Mouse (Mus musculus) kidney, adult 2 months (tissue): ENCODE measurements around the gene Slc6a21. TPM values are rescaled to one million over a fixed set of nuclear protein-coding genes. Genes with fewer than 3 reads are reported as not detected.
A peak's percentile ranks its signal among the peaks of the same experiment; 100 is the strongest.

Source experiments
- DNase-seq: peaks from one replicate; pipeline ENCODE4 v3.0.0; 2021
- H3K27ac ChIP-seq: fragments of 200-500 bp; 2 replicates; pipeline ENCODE4 v1.5.1; 2012; ENCODE audit warnings: low read depth, low read length, control low read depth, inconsistent platforms; ENCODE audit not compliant: insufficient read depth
- H3K27me3 ChIP-seq: fragments of 200-500 bp; replicated peaks from 2 replicates; pipeline ENCODE4 v1.6.1; 2012; ENCODE audit warnings: mild to moderate bottlenecking, moderate library complexity, low read length, inconsistent platforms; ENCODE audit not compliant: control insufficient read depth, insufficient read depth
- H3K36me3 ChIP-seq: fragments of 200-500 bp; 2 replicates; pipeline ENCODE4 v1.6.1; 2012; ENCODE audit warnings: mild to moderate bottlenecking, moderate library complexity, low read length, inconsistent platforms; ENCODE audit not compliant: control insufficient read depth, insufficient read depth
- H3K4me1 ChIP-seq: fragments of 200-500 bp; 2 replicates; pipeline ENCODE4 v1.6.1; 2011; ENCODE audit warnings: low read length; ENCODE audit not compliant: control insufficient read depth, insufficient read depth
- H3K4me3 ChIP-seq: fragments of 200-500 bp; 2 replicates; pipeline ENCODE4 v1.5.1; 2011; ENCODE audit warnings: mild to moderate bottlenecking, low read depth, low read length, control low read depth; ENCODE audit not compliant: insufficient read depth
- CTCF ChIP-seq: fragments of 200-500 bp; conservative IDR thresholded peaks from 2 replicates; pipeline ENCODE4 v1.5.1; 2011; ENCODE audit warnings: low read depth, mild to moderate bottlenecking, control low read depth, low read length, moderate library complexity, mixed read lengths; ENCODE audit not compliant: insufficient read depth, insufficient read length
- POLR2A ChIP-seq: fragments of 200-500 bp; IDR thresholded peaks from one replicate; pipeline ENCODE4 v1.6.1; 2011; ENCODE audit warnings: low read depth, low read length, control low read depth
- WGBS: fragments of 180-500 bp; shearing (Covaris S2); methylation state at CpG from one replicate; pipeline ENCODE4 v1.1.7; 2018; 5-methylcytosine and 5-hydroxymethylcytosine counted together
- polyA plus RNA-seq: library from polyadenylated mRNA; depleted of rRNA; stranded (reverse); fragments of >200 nt; gene quantifications from 2 replicates; pipeline ENCODE4 v1.2.3, GENCODE M21; 2012

Gene Slc6a21
- polyA plus RNA-seq, 1 experiment, result 0.14 TPM

DNA sequence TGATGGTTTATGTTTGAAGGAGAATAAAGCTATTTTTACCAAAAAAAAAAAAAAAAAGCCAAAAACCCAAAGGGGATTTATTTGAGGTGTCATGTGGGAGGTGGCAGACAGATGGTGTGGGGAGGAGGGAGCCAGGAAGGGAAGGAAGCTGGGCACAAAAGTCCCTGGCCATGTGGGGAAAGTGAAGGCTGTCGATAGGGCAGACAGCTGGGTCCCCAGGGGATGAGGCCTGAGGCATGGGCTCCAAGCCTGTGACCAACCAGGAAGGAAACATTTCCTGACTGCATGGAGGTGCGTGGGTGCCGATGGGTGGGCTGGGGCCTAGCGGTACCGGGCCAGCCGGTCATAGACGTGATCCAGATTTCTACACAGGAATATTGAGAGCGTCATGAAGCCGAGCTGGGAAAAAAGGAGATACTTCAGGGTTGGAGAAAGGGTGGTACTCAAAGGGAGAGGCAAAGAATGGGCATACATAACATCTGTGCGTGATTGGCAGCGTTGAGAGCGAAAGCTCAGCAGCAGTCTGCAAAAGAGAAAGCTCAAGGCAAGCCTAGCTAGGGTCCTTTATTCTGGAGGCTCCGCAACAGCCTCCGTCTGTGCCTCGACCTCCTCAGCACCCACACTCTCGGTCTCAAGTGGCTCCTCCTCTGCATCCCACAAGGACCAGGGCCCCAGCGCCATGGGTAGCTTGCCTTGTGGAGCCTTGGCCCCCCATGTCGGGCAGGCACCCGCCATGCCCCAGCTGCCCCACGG lies 43.6 kb upstream of the Slc6a21 start:
- H3K27me3 ChIP-seq, result no peaks in the 10 kb centered on the region
- TF ChIP-seq CTCF (no peak), POLR2A (no peak)
- WGBS, result 57% methylated on average over 20 of the region's 20 CpGs
- no peaks in the 10 kb centered on the region for H3K36me3 ChIP-seq
- H3K4me1 ChIP-seq, result peaks cover 6% of the 10 kb centered on the region
- H3K27ac ChIP-seq, result no peak overlapping the region
- H3K4me3 ChIP-seq, result no peak overlapping the region
- DNase-seq, result peak; percentile 21

DNA sequence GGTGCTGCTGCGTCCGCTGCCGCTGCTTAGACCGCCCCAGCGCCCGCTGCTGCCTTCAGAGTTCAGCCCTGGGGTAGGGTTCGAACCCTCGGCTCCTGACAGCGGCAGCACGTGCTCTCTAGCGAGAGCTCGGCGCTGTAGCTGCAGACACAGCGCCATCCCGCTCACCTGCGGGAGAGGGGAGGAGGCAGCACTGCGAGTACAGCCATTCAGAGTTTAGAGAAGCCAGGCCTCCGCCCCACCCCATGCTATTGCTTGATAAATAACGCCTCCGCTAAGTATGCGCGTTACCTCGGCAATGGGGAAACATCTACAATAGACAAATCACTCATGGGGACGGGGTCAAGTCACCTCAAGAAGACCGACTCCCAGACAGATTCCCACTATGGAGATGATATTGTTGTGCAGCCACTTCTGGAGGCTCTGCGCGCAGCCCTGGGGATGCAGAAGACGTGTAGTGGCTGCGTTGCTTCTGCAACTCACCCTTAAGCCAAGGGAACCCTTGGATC lies 42.9 kb upstream of the Slc6a21 start:
- TF ChIP-seq POLR2A (no peak), CTCF (no peak)
- DNase-seq, result no peak
- Histone ChIP-seq H3K27me3 (no peaks in the 10 kb centered on the region), H3K4me1 (peaks cover 6% of the 10 kb centered on the region), H3K36me3 (no peaks in the 10 kb centered on the region), H3K27ac (no peak overlapping the region), H3K4me3 (no peak overlapping the region)
- 34% methylated on average over 29 of the region's 29 CpGs for WGBS

DNA sequence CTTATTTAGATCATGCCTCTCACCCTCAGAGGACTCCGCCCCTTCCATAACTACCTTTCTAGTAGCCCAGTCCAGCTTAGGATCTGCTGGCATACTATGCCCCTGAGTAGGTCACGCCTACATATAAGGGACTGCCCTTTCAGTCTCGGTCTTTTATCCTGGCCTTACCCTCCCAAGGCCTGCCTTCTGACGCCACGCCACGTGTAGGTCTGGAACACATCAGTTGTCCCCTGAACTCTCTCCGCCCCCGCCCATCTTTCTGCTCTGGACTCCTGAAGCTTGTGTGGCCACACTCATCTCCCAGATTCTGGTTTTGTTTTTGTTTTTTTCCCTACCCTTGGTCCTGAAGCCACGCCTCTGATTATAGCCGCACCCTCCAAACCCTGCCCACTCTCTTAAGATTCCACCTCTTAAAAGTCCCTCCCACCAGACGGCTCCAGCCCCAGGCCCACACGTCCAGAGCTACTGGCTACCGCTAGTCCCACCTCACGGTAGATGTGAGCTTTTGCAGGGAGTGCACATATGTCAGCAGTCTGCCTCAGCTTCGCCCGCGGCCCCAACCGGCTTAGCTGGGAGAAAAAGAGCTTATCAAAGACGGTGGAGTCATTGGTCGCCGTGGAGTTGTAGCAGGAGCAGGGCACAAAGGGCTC lies 42.3 kb upstream of the Slc6a21 start:
- Histone ChIP-seq H3K27ac (no peak overlapping the region), H3K4me1 (peaks cover 6% of the 10 kb centered on the region), H3K4me3 (peak overlapping the region; percentile 44; the same call in 1 of the 2 replicates), H3K27me3 (no peaks in the 10 kb centered on the region), H3K36me3 (no peaks in the 10 kb centered on the region)
- TF ChIP-seq POLR2A, result no peak
- DNase-seq, result peak; percentile 42
- WGBS, result 13% methylated on average over 21 of the region's 21 CpGs

DNA sequence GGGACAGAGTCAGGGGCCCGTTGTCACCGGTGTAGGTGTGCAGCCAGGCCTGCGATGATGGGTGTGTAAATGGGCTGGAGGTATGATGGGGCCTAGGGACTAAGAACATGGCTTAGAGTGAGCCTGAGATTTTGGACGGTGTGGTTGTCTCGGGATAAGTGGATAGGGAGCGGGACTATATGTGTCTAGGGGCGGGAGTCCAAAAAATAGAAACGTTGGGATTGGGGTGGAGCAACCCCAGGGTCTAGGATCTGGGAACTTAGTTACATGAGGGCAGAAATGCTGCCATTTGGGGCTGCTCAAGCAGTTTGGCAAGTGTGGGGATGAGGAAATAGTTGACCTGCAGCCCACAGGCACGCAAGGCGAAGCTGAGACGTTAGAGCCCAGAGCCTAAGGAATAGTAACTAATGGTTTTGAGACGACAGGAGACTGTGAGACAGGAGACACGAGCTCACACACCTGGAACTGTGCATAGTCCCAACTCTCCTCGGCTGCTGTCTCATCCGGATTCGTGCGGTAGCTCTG lies 41.6 kb upstream of the Slc6a21 start:
- 67% methylated on average over 17 of the region's 17 CpGs for WGBS
- no peaks in the 10 kb centered on the region for H3K27me3 ChIP-seq
- peaks cover 6% of the 10 kb centered on the region for H3K4me1 ChIP-seq
- H3K4me3 ChIP-seq, result no peak overlapping the region
- H3K36me3 ChIP-seq, result no peaks in the 10 kb centered on the region
- no peak overlapping the region for H3K27ac ChIP-seq
- TF ChIP-seq POLR2A, result no peak
- no peak for TF ChIP-seq CTCF
- no peak for DNase-seq

DNA sequence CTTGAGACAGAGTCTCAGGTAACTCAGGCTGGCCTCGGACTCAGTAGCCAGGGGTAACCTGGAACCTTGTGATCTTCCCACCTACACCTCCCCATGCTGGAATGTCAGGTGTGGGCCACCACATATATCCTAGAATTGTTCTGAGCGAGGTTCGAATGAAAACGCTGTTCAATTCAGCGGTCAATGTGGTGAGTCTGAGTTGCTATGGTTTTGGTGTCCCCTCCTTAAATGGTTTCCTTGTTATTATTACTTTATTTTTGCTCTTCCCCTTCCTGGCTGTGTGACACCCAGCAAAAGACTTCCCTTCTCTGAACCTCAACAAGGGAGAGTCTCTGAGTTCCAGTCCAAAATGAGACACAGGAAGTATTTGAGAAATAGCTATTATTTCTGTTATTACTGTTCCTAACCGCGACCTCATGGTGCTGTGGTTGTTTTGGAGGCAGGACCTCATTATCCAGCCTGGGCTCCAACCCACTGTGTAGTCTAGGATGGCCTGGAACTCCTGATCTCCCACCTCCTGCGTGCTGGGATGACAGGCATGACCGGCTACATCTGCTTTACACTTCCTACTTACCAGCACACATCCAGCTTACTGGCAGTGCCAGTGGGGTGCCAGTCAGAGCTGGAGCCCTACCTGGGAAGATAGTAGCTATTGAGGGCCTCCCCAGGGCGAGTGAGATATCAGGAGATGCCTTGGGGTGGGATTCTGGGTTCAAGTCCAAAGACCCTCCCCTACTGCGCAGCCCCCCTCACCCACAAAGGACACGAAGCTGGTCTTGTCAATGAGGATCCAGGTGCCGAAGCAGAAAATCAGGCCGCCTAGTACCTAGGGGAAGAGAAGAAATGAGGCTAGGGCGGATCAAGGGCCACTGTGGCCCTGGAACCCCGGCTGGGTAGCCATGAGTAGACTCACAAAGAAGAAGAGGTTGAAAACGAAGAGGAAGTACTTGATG lies 39.3 kb upstream of the Slc6a21 start:
- Histone ChIP-seq H3K36me3 (no peaks in the 10 kb centered on the region), H3K4me3 (no peak overlapping the region), H3K27ac (no peak overlapping the region), H3K4me1 (peaks cover 6% of the 10 kb centered on the region), H3K27me3 (no peaks in the 10 kb centered on the region)
- TF ChIP-seq POLR2A (no peak), CTCF (no peak)
- WGBS, result 81% methylated on average over 17 of the region's 17 CpGs
- no peak for DNase-seq

DNA sequence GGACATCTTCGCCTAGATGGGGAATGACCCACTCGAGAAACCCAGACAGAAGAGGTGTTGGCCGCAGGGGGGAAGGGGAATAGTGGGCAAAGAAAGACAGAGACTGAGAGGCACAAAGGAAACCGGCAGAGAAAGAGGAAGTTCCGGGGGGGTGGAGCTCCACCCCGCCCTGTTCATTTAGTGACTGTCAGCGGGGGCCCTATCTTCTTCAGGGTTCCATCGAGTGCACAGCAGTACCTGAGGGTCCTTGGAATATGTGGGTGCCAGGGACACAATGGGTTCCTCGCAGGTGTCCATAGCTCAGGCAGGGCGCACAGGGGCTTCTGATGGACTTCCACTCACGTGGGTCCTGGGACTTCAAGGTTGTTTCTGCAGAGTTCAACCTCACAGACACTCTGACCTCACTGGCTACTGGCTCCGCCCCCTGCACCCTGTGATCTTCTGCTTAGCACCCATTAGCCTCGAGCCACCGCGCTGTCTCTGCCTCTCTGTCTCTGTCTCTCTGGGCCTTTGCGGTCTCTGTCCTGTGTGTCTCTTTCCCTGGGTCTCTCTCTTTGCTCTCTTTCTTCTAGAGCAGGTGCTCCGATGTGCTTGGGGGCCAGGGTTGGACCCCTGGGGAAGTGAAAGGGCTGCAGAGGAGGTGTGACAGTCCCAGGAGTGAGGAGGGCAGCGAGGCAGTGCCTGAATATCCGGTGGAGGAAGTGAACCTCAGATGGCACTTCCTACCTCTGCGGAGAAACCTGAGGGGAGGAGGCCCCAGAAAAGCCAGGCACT lies 38.4 kb upstream of the Slc6a21 start, which contains the start of gene Cd37:
Gene Cd37, minus strand, starts transcription at position 393 of the 774 bp plus-strand sequence.
- Histone ChIP-seq H3K27me3 (no peaks in the 10 kb centered on the region), H3K36me3 (no peaks in the 10 kb centered on the region), H3K4me3 (no peak within 1 kb of the TSS), H3K4me1 (peaks cover 6% of the 10 kb centered on the region), H3K27ac (no peak within 1 kb of the TSS)
- TF ChIP-seq CTCF (no peak), POLR2A (no peak)
- 54% methylated on average over 20 of the region's 20 CpGs for WGBS
- DNase-seq, result peak; percentile 24
